Mouse (Mus musculus): ENCODE measurements at regions not wholly inside any gene's neighbourhood (a gene's known extent, or its start where the extent isn't known, plus 50 kb on each side); places are given as distances from the start of the nearest gene placed in this dataset.

GRCm38 (mm10) chr3:149805345-149805744 is 815.0 kb upstream of the Adgrl2 start:
- H3K4me1 ChIP-seq (ENCODE audit: control insufficient read depth, insufficient read depth, low read length) = no peaks in the 10 kb centered on the region
- no peak overlapping the region for H3K4me3 ChIP-seq (ENCODE audit: low read depth, low read length)
- H3K9me3 ChIP-seq (replicated peaks; ENCODE audit: control insufficient read depth, insufficient read depth, low read length, poor library complexity, severe bottlenecking) = no peaks in the 10 kb centered on the region
- no peak overlapping the region for H3K9ac ChIP-seq (ENCODE audit: low read depth, poor library complexity, severe bottlenecking)
- no peaks in the 10 kb centered on the region for H3K27me3 ChIP-seq (ENCODE audit: control insufficient read depth, insufficient read depth, low read length, poor library complexity, severe bottlenecking)
- TF ChIP-seq CTCF (IDR thresholded peaks at IDR 0.05; ENCODE audit: low read depth, low read length) (no peak), POLR2A (IDR thresholded peaks at IDR 0.05; ENCODE audit: insufficient read depth, low read length) (no peak), EP300 (IDR thresholded peaks at IDR 0.05; ENCODE audit: insufficient read depth, low read depth, low read length) (no peak)
- H3K36me3 ChIP-seq (ENCODE audit: control insufficient read depth, insufficient read depth, low read length, poor library complexity, severe bottlenecking) = no peaks in the 10 kb centered on the region
- H3K27ac ChIP-seq (ENCODE audit: insufficient read depth, low read length) = no peak overlapping the region

- Histone ChIP-seq H3K9ac (ENCODE audit: low read depth, poor library complexity, severe bottlenecking) (no peak overlapping the region), H3K27ac (ENCODE audit: insufficient read depth, low read length) (no peak overlapping the region), H3K9me3 (replicated peaks; ENCODE audit: control insufficient read depth, insufficient read depth, low read length, poor library complexity, severe bottlenecking) (no peaks in the 10 kb centered on the region), H3K4me1 (ENCODE audit: control insufficient read depth, insufficient read depth, low read length) (no peaks in the 10 kb centered on the region), H3K27me3 (ENCODE audit: control insufficient read depth, insufficient read depth, low read length, poor library complexity, severe bottlenecking) (no peaks in the 10 kb centered on the region), H3K36me3 (ENCODE audit: control insufficient read depth, insufficient read depth, low read length, poor library complexity, severe bottlenecking) (no peaks in the 10 kb centered on the region), H3K4me3 (ENCODE audit: low read depth, low read length) (no peak overlapping the region)
- TF ChIP-seq EP300 (IDR thresholded peaks at IDR 0.05; ENCODE audit: insufficient read depth, low read depth, low read length) (no peak), CTCF (IDR thresholded peaks at IDR 0.05; ENCODE audit: low read depth, low read length) (no peak), POLR2A (IDR thresholded peaks at IDR 0.05; ENCODE audit: insufficient read depth, low read length) (no peak)
Measured at GRCm38 (mm10) chr3:149796123-149796522, 805.8 kb upstream of the Adgrl2 start.

GRCm38 (mm10) chr3:149791593-149791992 is 801.2 kb upstream of the Adgrl2 start:
- Histone ChIP-seq H3K4me3 (ENCODE audit: low read depth, low read length) (no peak overlapping the region), H3K9me3 (replicated peaks; ENCODE audit: control insufficient read depth, insufficient read depth, low read length, poor library complexity, severe bottlenecking) (no peaks in the 10 kb centered on the region), H3K27ac (ENCODE audit: insufficient read depth, low read length) (no peak overlapping the region), H3K9ac (ENCODE audit: low read depth, poor library complexity, severe bottlenecking) (no peak overlapping the region), H3K27me3 (ENCODE audit: control insufficient read depth, insufficient read depth, low read length, poor library complexity, severe bottlenecking) (no peaks in the 10 kb centered on the region), H3K4me1 (ENCODE audit: control insufficient read depth, insufficient read depth, low read length) (no peaks in the 10 kb centered on the region), H3K36me3 (ENCODE audit: control insufficient read depth, insufficient read depth, low read length, poor library complexity, severe bottlenecking) (no peaks in the 10 kb centered on the region)
- no peak for TF ChIP-seq POLR2A (IDR thresholded peaks at IDR 0.05; ENCODE audit: insufficient read depth, low read length)

GRCm38 (mm10) chr3:149786096-149786495 is 795.7 kb upstream of the Adgrl2 start:
- Histone ChIP-seq H3K4me3 (ENCODE audit: low read depth, low read length) (no peak overlapping the region), H3K27ac (ENCODE audit: insufficient read depth, low read length) (no peak overlapping the region), H3K9me3 (replicated peaks; ENCODE audit: control insufficient read depth, insufficient read depth, low read length, poor library complexity, severe bottlenecking) (no peaks in the 10 kb centered on the region), H3K27me3 (ENCODE audit: control insufficient read depth, insufficient read depth, low read length, poor library complexity, severe bottlenecking) (no peaks in the 10 kb centered on the region), H3K36me3 (ENCODE audit: control insufficient read depth, insufficient read depth, low read length, poor library complexity, severe bottlenecking) (no peaks in the 10 kb centered on the region), H3K9ac (ENCODE audit: low read depth, poor library complexity, severe bottlenecking) (no peak overlapping the region), H3K4me1 (ENCODE audit: control insufficient read depth, insufficient read depth, low read length) (no peaks in the 10 kb centered on the region)
- TF ChIP-seq EP300 (IDR thresholded peaks at IDR 0.05; ENCODE audit: insufficient read depth, low read depth, low read length) = no peak
- no peak for TF ChIP-seq CTCF (IDR thresholded peaks at IDR 0.05; ENCODE audit: low read depth, low read length)
- no peak for TF ChIP-seq POLR2A (IDR thresholded peaks at IDR 0.05; ENCODE audit: insufficient read depth, low read length)

- Histone ChIP-seq H3K27me3 (ENCODE audit: control insufficient read depth, insufficient read depth, low read length, poor library complexity, severe bottlenecking) (no peaks in the 10 kb centered on the region), H3K27ac (ENCODE audit: insufficient read depth, low read length) (no peak overlapping the region)
- TF ChIP-seq POLR2A (IDR thresholded peaks at IDR 0.05; ENCODE audit: insufficient read depth, low read length) (no peak), EP300 (IDR thresholded peaks at IDR 0.05; ENCODE audit: insufficient read depth, low read depth, low read length) (no peak), CTCF (IDR thresholded peaks at IDR 0.05; ENCODE audit: low read depth, low read length) (no peak)
Measured at GRCm38 (mm10) chr3:149783903-149784608, 793.7 kb upstream of the Adgrl2 start.

GRCm38 (mm10) chr3:149767847-149768421 is 777.6 kb upstream of the Adgrl2 start:
- H3K36me3 ChIP-seq (ENCODE audit: control insufficient read depth, insufficient read depth, low read length, poor library complexity, severe bottlenecking) = no peaks in the 10 kb centered on the region
- no peak for TF ChIP-seq CTCF (IDR thresholded peaks at IDR 0.05; ENCODE audit: low read depth, low read length)
- no peak for TF ChIP-seq POLR2A (IDR thresholded peaks at IDR 0.05; ENCODE audit: insufficient read depth, low read length)
- TF ChIP-seq EP300 (IDR thresholded peaks at IDR 0.05; ENCODE audit: insufficient read depth, low read depth, low read length) = no peak
- no peak overlapping the region for H3K9ac ChIP-seq (ENCODE audit: low read depth, poor library complexity, severe bottlenecking)
- no peaks in the 10 kb centered on the region for H3K27me3 ChIP-seq (ENCODE audit: control insufficient read depth, insufficient read depth, low read length, poor library complexity, severe bottlenecking)
- no peak overlapping the region for H3K27ac ChIP-seq (ENCODE audit: insufficient read depth, low read length)
- no peaks in the 10 kb centered on the region for H3K4me1 ChIP-seq (ENCODE audit: control insufficient read depth, insufficient read depth, low read length)
- no peaks in the 10 kb centered on the region for H3K9me3 ChIP-seq (replicated peaks; ENCODE audit: control insufficient read depth, insufficient read depth, low read length, poor library complexity, severe bottlenecking)
- H3K4me3 ChIP-seq (ENCODE audit: low read depth, low read length) = no peak overlapping the region

More at GRCm38 (mm10) chr3:149783903-149784608, 793.7 kb upstream of the Adgrl2 start:
- Histone ChIP-seq H3K4me3 (ENCODE audit: low read depth, low read length) (no peak overlapping the region), H3K9ac (ENCODE audit: low read depth, poor library complexity, severe bottlenecking) (no peak overlapping the region), H3K9me3 (replicated peaks; ENCODE audit: control insufficient read depth, insufficient read depth, low read length, poor library complexity, severe bottlenecking) (no peaks in the 10 kb centered on the region), H3K36me3 (ENCODE audit: control insufficient read depth, insufficient read depth, low read length, poor library complexity, severe bottlenecking) (no peaks in the 10 kb centered on the region), H3K4me1 (ENCODE audit: control insufficient read depth, insufficient read depth, low read length) (no peaks in the 10 kb centered on the region)
